Mouse (Mus musculus) ovary, postnatal 14 days (tissue): ENCODE measurements around the gene Romo1.
A peak's percentile ranks its signal among the peaks of the same experiment; 100 is the strongest.
"Not testable (repeated sequence)": the region's sequence is repeated elsewhere in the genome, so short reads cannot be mapped to it uniquely, and the experiment has no call there.

Source experiments
- DNase-seq: peaks from one replicate; pipeline ENCODE4 v3.0.0; 2022; ENCODE audit warnings: low spot score

Romo1 gene

GRCm38 (mm10) chr2:156180094-156180821 is 36.4 kb downstream of the Romo1 start, which contains the start of gene Rbm39:
Rbm39 (minus strand) TSS chr2:156180238.
- DNase-seq, result peak; percentile 100

GRCm38 (mm10) chr2:156180824-156181590 is 37.2 kb downstream of the Romo1 start:
- no peak for DNase-seq

- no peak for DNase-seq
These were observed 37.8 kb downstream of the Romo1 start for GRCm38 (mm10) chr2:156181592-156181991.

- not testable (repeated sequence) for DNase-seq
These were observed 45.4 kb downstream of the Romo1 start for GRCm38 (mm10) chr2:156189241-156189640.

GRCm38 (mm10) chr2:156190004-156190896 is 46.4 kb downstream of the Romo1 start:
- DNase-seq, result no peak

GRCm38 (mm10) chr2:156191540-156191939 is 47.7 kb downstream of the Romo1 start:
- no peak for DNase-seq

- DNase-seq, result no peak
These were observed 48.2 kb downstream of the Romo1 start for GRCm38 (mm10) chr2:156192068-156192467.

- DNase-seq, result no peak
These were observed 49.4 kb downstream of the Romo1 start for GRCm38 (mm10) chr2:156193066-156193862.

GRCm38 (mm10) chr2:156194571-156194970 is 50.7 kb downstream of the Romo1 start:
- DNase-seq, result no peak
